8 mouse cellular contexts compared by ENCODE assay signal in genomic region chr8:84799999-84800831, GRCm38 (mm10). TPM values are rescaled to one million over a fixed set of nuclear protein-coding genes. Genes with fewer than 3 reads are reported as not detected.
DNase-seq lines count a peak whose midpoint lies in the region; ATAC-seq lines count a peak whose summit lies in the region.

Gene Nfix, minus strand, starts transcription at chr8:84800344.

- peak; percentile 81 for DNase-seq in 3134 (ENCODE audit: extremely low read depth, insufficient read length, low spot score)
- DNase-seq in MN1 (ENCODE audit: low spot score) = peak; percentile 81
- peak; percentile 75 to 78 for DNase-seq in cerebellum, postnatal 36 days
- DNase-seq in heart, adult 18-20 months = peak; percentile 82 to 85
- DNase-seq in kidney, adult 11 months = peak; percentile 51
- peak; percentile 67 for DNase-seq in thymus, postnatal 14 days

- H3K27me3 ChIP-seq in limb, embryonic 12.5 days = peaks cover 86% of the 10 kb centered on the region
- H3K27me3 ChIP-seq in midbrain, embryonic 13.5 days = peaks cover 98% of the 10 kb centered on the region

- no peaks in the 10 kb centered on the region for H3K9me3 ChIP-seq in limb, embryonic 12.5 days
- no peaks in the 10 kb centered on the region for H3K9me3 ChIP-seq in midbrain, embryonic 13.5 days

- ATAC-seq in limb, embryonic 12.5 days (ENCODE audit: insufficient number of reproducible peaks, insufficient read depth, low FRiP score, low TSS enrichment, low read depth) = no peak
- ATAC-seq in midbrain, embryonic 13.5 days = peak; percentile 25; the same call in 1 of the 2 replicates

- WGBS in limb, embryonic 12.5 days = 4% methylated on average over 34 of the region's 125 CpGs
- WGBS in midbrain, embryonic 13.5 days = 1% methylated on average over 51 of the region's 125 CpGs

- peak within 1 kb of the TSS; percentile 76 for H3K4me3 ChIP-seq in limb, embryonic 12.5 days (replicated peaks)
- peak within 1 kb of the TSS; percentile 68 for H3K4me3 ChIP-seq in midbrain, embryonic 13.5 days (replicated peaks)

- H3K36me3 ChIP-seq in limb, embryonic 12.5 days = peaks cover 12% of the 10 kb centered on the region
- H3K36me3 ChIP-seq in midbrain, embryonic 13.5 days = no peaks in the 10 kb centered on the region

- H3K27ac ChIP-seq in limb, embryonic 12.5 days = peak within 1 kb of the TSS; percentile 74
- H3K27ac ChIP-seq in midbrain, embryonic 13.5 days = peak within 1 kb of the TSS; percentile 74

- peaks cover 35% of the 10 kb centered on the region for H3K4me1 ChIP-seq in limb, embryonic 12.5 days (replicated peaks)
- peaks cover 27% of the 10 kb centered on the region for H3K4me1 ChIP-seq in midbrain, embryonic 13.5 days (replicated peaks)

- peak within 1 kb of the TSS; percentile 89 for H3K4me2 ChIP-seq in limb, embryonic 12.5 days
- peak within 1 kb of the TSS; percentile 96 for H3K4me2 ChIP-seq in midbrain, embryonic 13.5 days (replicated peaks)

- H3K9ac ChIP-seq in limb, embryonic 12.5 days (replicated peaks) = peak within 1 kb of the TSS; percentile 95
- H3K9ac ChIP-seq in midbrain, embryonic 13.5 days (replicated peaks) = peak within 1 kb of the TSS; percentile 82

RNA-seq across cellular contexts. Expression of gene Nfix, which starts in this region (rescaled TPM):
- total RNA-seq in heart, adult 18-20 months (2021) = 100 to 1,000 TPM; 250 to 260 TPM
- polyA plus RNA-seq in limb, embryonic 12.5 days (2016; fragmentation: Nextera tagmentation; extraction: Ambion mirVana) = 14.5 and 18.1 TPM in 2 replicates
- polyA plus RNA-seq in midbrain, embryonic 13.5 days (2015; fragmentation: Nextera tagmentation; extraction: Ambion mirVana) = 22.4 and 28.4 TPM in 2 replicates
